Mouse (Mus musculus) lung, postnatal 0 days (tissue): ENCODE data around the gene Olfr67. TPM values are rescaled to one million over a fixed set of nuclear protein-coding genes. Genes with fewer than 3 reads are reported as not detected.
"Not testable (repeated sequence)": the region's sequence is repeated elsewhere in the genome, so short reads cannot be mapped to it uniquely, and the experiment has no call there.

ENCODE experiments used
- ATAC-seq: fragments of 200-750 bp; cut with Nextera tagmentation; 2 replicates; pipeline ENCODE4 v1.8.0; 2017; ENCODE audit warnings: moderate library complexity
- DNase-seq: peaks from one replicate; pipeline ENCODE4 v3.0.0-alpha.2; 2016; ENCODE audit warnings: low spot score
- H3K27ac ChIP-seq: fragments of 300-500 bp; sonication (generic); 2 replicates; pipeline ENCODE4 v1.5.1; 2014; ENCODE audit warnings: antibody characterized with exemption, mild to moderate bottlenecking, low read length, mixed read lengths
- H3K27me3 ChIP-seq: fragments of 300-500 bp; sonication (generic); replicated peaks from 2 replicates; pipeline ENCODE4 v1.6.1; 2014; ENCODE audit warnings: low read length, mixed read lengths; ENCODE audit not compliant: insufficient read depth
- H3K36me3 ChIP-seq: fragments of 300-500 bp; sonication (generic); 2 replicates; pipeline ENCODE4 v1.6.1; 2014; ENCODE audit warnings: low read length, mixed read lengths; ENCODE audit not compliant: insufficient read depth
- H3K4me1 ChIP-seq: fragments of 300-500 bp; sonication (generic); 2 replicates; pipeline ENCODE4 v1.6.1; 2014; ENCODE audit warnings: antibody characterized with exemption, low read depth, low read length, mixed read lengths; ENCODE audit not compliant: insufficient read depth
- H3K4me2 ChIP-seq: fragments of 300-500 bp; sonication (generic); replicated peaks from 2 replicates; pipeline ENCODE4 v1.6.1; 2014; ENCODE audit warnings: low read depth, mild to moderate bottlenecking, low read length, moderate library complexity, mixed read lengths
- H3K4me3 ChIP-seq: fragments of 300-500 bp; sonication (generic); 2 replicates; pipeline ENCODE4 v1.5.1; 2014; ENCODE audit warnings: low read depth, low read length
- H3K9ac ChIP-seq: fragments of 300-500 bp; sonication (generic); replicated peaks from 2 replicates; pipeline ENCODE4 v1.6.1; 2014; ENCODE audit warnings: low read depth, mild to moderate bottlenecking
- H3K9me3 ChIP-seq: fragments of 300-500 bp; sonication (generic); 2 replicates; pipeline ENCODE4 v1.6.1; 2016; ENCODE audit warnings: low read length, mixed read lengths
- CTCF ChIP-seq: IDR thresholded peaks from 2 replicates; pipeline ENCODE4 v1.5.1; 2016; ENCODE audit warnings: antibody characterized with exemption, mild to moderate bottlenecking
- EP300 ChIP-seq: IDR thresholded peaks from 2 replicates; pipeline ENCODE4 v1.6.1; 2016; ENCODE audit warnings: antibody characterized with exemption, mild to moderate bottlenecking, control low read depth
- WGBS: fragments of 180-500 bp; shearing (Covaris S2); extraction: QIAGEN DNeasy Blood & Tissue Kit; methylation state at CpG from one replicate; pipeline ENCODE4 v1.1.7; 2014; 5-methylcytosine and 5-hydroxymethylcytosine counted together
- polyA plus RNA-seq: library from polyadenylated mRNA; unstranded; fragments of >200 nt; fragmentation: Nextera tagmentation; extraction: Ambion mirVana; gene quantifications from 2 replicates; pipeline ENCODE4 v1.2.1, GENCODE M21; 2015

The Olfr67 gene
- polyA plus RNA-seq, 1 experiment from 2014 or later: not detected

GRCm38 (mm10) chr7:103810296-103810695 is 18.7 kb upstream of the Olfr67 start:
- no peaks in the 10 kb centered on the region for H3K4me1 ChIP-seq
- no peak overlapping the region for H3K4me3 ChIP-seq
- ATAC-seq (no peak), DNase-seq (no peak)
- no peak overlapping the region for H3K27ac ChIP-seq
- H3K9me3 ChIP-seq: no peaks in the 10 kb centered on the region
- H3K27me3 ChIP-seq: no peaks in the 10 kb centered on the region
- 77% methylated on average over 1 of the region's 1 CpGs for WGBS
- no peak overlapping the region for H3K4me2 ChIP-seq
- no peaks in the 10 kb centered on the region for H3K36me3 ChIP-seq
- H3K9ac ChIP-seq: no peak overlapping the region
- TF ChIP-seq EP300 (no peak), CTCF (no peak)

- H3K9me3 ChIP-seq: no peaks in the 10 kb centered on the region
- H3K36me3 ChIP-seq: no peaks in the 10 kb centered on the region
- no peak overlapping the region for H3K4me3 ChIP-seq
- no peak overlapping the region for H3K4me2 ChIP-seq
- ATAC-seq: no peak
- WGBS: 53% methylated on average over 1 of the region's 1 CpGs
- no peaks in the 10 kb centered on the region for H3K4me1 ChIP-seq
- no peak for DNase-seq
- no peaks in the 10 kb centered on the region for H3K27me3 ChIP-seq
- H3K27ac ChIP-seq: no peak overlapping the region
- TF ChIP-seq EP300 (no peak), CTCF (no peak)
- H3K9ac ChIP-seq: no peak overlapping the region
Measured at GRCm38 (mm10) chr7:103809801-103810155, 18.2 kb upstream of the Olfr67 start.

GRCm38 (mm10) chr7:103808971-103809800 is 17.6 kb upstream of the Olfr67 start:
- DNase-seq (no peak), ATAC-seq (no peak)
- Histone ChIP-seq H3K27me3 (no peaks in the 10 kb centered on the region), H3K9ac (no peak overlapping the region), H3K4me3 (no peak overlapping the region), H3K27ac (no peak overlapping the region), H3K36me3 (no peaks in the 10 kb centered on the region), H3K4me2 (no peak overlapping the region), H3K9me3 (no peaks in the 10 kb centered on the region), H3K4me1 (no peaks in the 10 kb centered on the region)
- no peak for TF ChIP-seq EP300
- no peak for TF ChIP-seq CTCF
- WGBS: 32% methylated on average over 5 of the region's 5 CpGs

GRCm38 (mm10) chr7:103808120-103808519 is 16.5 kb upstream of the Olfr67 start:
- not testable (repeated sequence) for H3K4me2 ChIP-seq, DNase-seq, H3K27me3 ChIP-seq, H3K9ac ChIP-seq, H3K9me3 ChIP-seq, H3K36me3 ChIP-seq, ATAC-seq, H3K4me1 ChIP-seq, H3K27ac ChIP-seq, H3K4me3 ChIP-seq
- 66% methylated on average over 2 of the region's 2 CpGs for WGBS

GRCm38 (mm10) chr7:103806856-103807255 is 15.2 kb upstream of the Olfr67 start:
- no peaks in the 10 kb centered on the region for H3K9me3 ChIP-seq
- TF ChIP-seq EP300 (no peak), CTCF (peak; percentile 57)
- no peaks in the 10 kb centered on the region for H3K27me3 ChIP-seq
- H3K36me3 ChIP-seq: no peaks in the 10 kb centered on the region
- no peak overlapping the region for H3K4me3 ChIP-seq
- WGBS: 52% methylated on average over 1 of the region's 1 CpGs
- no peaks in the 10 kb centered on the region for H3K4me1 ChIP-seq
- DNase-seq (peak; percentile 32), ATAC-seq (no peak)
- H3K27ac ChIP-seq: no peak overlapping the region
- H3K4me2 ChIP-seq: no peak overlapping the region
- no peak overlapping the region for H3K9ac ChIP-seq

- Histone ChIP-seq H3K9ac (no peak overlapping the region), H3K27ac (no peak overlapping the region), H3K4me2 (no peak overlapping the region), H3K27me3 (no peaks in the 10 kb centered on the region), H3K4me1 (no peaks in the 10 kb centered on the region), H3K4me3 (no peak overlapping the region), H3K9me3 (no peaks in the 10 kb centered on the region), H3K36me3 (no peaks in the 10 kb centered on the region)
- WGBS: 17% methylated on average over 4 of the region's 4 CpGs
- no peak for DNase-seq
- TF ChIP-seq EP300 (no peak), CTCF (no peak)
- ATAC-seq: no peak
Measured at GRCm38 (mm10) chr7:103792669-103793388, 1.2 kb upstream of the Olfr67 start.
